Mouse (Mus musculus): Measurements from ENCODE around the gene Igf1. TPM values are rescaled to one million over a fixed set of nuclear protein-coding genes. Genes with fewer than 3 reads are reported as not detected.

The Igf1 gene
- polyA plus RNA-seq, 1 experiment, result 12.0 TPM

DNA sequence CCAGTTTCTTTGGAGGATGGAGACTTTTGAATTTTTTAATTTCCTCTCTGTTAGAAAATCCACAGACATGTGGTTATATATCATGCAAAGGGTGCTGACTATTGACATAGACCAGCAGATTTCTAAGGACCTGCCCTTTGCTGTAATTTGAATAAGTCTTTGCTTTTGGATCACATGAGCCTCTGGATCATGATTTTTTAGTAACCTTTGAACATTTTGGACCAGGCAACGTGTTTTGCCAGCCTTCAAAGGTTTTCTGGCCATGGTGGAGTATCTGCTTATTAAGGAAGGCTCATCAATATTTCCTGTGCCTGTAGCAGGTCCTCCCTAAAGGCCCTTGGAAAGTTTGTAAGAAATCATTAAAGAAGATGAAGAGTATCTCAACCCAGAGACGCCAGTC, 37.3 kb downstream of the Igf1 start:
- no peak for DNase-seq (ENCODE audit: extremely low spot score in 1 of 2, low spot score in 1 of 2)

DNA sequence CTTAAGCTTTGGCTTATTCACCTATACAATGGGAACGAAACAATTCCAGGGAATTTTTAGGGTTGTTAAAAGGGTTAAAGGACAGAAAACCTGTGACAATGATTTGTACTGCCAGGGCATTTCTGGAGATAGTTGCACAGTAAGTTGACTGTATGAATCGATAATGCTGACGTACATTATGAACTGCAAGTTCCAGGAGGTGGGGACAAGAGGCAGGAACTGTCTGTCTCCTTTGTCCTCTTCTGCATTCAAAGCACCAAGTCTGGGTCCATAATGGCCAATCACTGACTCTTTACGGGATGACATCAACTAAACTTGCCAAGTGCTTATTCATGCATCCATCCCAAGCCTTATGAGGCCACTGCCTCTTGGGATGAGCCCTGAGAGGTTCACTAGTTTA, 39.3 kb downstream of the Igf1 start:
- DNase-seq (ENCODE audit: extremely low spot score in 1 of 2, low spot score in 1 of 2), result no peak

DNA sequence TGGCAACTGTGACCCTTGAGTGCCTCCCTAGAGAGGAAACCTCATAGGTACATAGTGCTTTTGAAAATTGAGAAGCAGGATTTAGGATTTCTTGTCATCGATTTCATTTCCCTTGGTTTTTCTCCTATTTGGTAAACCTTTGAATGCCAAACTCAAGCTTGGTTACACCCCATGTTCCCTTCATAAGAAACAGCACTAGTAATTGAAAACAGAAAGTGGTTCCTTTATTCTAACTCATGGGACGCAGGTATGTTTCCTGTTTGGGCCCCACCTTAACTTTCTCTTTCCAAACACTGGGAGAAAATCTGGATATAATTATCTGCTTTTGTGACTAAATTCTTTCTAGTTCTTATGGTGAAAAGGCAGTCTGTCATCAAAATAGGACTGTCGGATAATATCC, 40.8 kb downstream of the Igf1 start:
- no peak for DNase-seq (ENCODE audit: extremely low spot score in 1 of 2, low spot score in 1 of 2)

DNA sequence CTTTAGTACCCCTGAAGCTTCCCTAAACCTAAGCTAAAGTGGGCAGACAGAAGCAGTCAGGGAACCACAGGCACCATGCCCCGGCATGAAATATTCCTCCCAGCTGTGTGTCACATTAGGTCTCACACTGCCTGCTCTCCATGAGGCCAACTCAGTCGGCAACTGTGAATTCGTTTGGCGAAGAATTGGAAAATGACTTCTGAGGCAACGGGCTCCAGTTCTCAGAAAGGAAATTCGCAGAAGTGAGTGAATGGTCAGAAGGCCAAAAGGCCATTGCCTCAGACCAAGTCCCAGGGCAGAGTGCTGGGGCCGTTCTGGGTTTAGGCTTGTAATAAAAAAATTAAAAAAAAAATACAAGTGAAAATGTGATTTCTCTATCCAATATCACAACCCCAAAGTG, 43.9 kb downstream of the Igf1 start:
- no peak for DNase-seq (ENCODE audit: extremely low spot score in 1 of 2, low spot score in 1 of 2)

DNA sequence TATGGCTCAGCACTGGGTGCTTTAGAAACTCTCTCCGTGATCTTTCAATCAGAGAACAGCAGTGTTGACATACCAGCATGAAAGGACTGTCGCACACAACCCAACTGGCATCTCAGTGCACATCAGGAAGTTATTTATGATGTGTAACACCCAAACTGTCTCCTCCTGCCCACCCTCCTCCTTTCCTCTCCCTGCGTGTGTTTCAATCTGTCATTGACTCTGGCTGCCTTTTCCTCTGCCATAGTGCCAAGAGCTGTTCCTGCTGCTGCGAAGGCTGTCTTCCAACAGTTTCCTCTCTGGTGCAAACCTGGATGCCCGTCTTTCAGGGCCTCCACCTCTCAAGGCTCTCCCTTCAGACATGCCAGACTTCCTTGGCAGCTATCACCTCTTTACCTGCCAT, 46.3 kb downstream of the Igf1 start:
- DNase-seq (ENCODE audit: extremely low spot score in 1 of 2, low spot score in 1 of 2), result no peak

DNA sequence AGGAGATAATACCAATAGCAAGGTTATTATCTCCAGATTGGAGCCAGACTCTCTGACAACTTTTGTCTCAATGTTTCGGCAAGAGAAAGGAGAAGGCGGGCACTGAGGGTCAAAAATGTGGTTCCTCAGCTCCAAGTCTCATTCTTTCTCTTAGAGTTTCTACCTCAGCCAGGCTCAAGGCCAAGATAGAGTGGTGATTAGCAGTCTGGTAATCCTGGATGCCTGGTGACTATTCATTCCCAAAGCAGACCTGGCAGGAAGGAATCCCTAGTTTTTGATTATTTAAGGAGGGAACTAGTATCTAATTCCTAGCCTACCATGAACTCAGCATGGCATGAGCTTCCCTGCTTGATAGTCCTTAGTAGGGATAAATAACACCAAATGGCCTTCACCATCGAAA, 47.0 kb downstream of the Igf1 start:
- DNase-seq (ENCODE audit: extremely low spot score in 1 of 2, low spot score in 1 of 2), result no peak

DNA sequence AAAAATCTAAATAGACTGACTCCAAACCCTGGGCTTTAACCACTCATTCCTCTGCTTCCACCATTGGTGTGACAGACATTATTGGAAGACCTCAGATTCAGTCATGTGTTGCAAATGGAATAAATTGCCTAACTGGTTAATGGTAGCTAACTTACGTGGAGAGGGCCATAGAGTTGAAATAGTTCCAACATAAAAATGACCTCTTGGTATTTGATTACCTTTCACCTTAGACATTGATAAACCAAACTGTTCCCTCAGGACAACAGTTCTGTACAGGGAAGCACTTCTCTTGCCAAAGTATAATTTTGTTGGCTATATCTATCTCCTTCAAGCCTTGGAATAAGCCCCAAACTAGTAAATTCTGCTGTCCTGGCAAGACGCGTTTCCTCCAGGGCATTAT, 48.1 kb downstream of the Igf1 start:
- no peak for DNase-seq (ENCODE audit: extremely low spot score in 1 of 2, low spot score in 1 of 2)

DNA sequence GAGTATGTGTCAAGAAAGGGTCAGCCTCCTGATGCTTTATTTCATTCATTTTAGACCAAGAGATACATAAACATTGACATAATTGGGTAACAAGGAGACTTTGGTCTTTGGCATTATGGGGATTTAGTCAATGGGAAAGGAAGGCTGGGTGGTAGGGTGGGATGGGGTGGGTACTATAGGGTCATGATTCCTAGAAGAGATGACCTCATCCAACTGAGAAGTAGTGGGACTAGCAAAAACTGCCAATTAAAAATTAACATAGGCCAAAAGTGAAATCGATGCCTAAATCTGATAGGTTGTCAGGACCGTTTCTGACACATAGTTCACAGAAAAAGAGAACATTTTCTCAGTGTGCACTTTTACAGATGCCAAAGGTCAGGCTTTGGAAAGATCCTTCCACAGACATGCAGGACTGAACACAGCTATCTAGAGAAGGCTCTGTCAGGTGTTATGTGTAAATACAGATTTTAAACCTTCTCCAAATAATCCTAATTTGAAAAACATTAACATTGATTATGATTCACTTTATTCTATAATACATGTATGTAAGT, 48.8 kb downstream of the Igf1 start:
- DNase-seq (ENCODE audit: extremely low spot score in 1 of 2, low spot score in 1 of 2), result no peak

DNA sequence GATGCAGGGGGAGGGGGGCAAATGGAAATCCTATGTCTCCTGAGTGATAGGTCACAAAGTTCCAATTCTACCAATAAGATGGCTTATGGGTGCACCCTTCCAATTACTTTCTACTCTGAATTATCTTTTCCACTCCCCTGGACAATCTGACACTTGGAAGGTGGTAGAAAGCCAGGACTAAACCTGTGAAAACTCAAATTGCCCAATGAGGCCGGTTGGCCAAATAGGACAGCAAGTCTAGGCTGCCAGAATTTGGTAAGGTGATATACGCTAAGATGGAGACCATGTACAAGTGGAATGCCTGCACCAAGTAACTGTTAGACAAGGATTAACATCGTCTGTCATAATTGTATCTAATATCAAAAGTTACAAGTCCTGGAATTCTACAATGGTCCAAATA, 55.8 kb downstream of the Igf1 start:
- no peak for DNase-seq (ENCODE audit: extremely low spot score in 1 of 2, low spot score in 1 of 2)

DNA sequence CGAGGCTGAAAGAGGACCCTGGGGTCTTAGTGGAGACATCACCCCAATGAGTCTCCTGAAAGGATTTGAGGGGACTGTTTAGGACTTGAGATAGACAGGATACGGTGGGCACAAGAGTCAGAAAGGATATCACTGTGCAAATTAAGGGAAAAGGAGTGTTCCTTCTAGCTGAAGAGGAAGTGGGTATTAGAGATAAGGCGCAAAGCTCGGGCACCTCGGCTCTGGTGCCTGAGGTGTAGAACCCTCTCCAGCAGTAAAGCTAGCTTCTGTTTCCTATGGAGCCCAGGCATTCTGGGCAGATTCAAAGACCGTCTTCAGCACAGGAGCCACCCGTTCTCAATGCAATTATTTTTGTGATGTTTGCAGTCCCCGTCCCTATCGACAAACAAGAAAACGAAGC, 56.9 kb downstream of the Igf1 start:
- no peak for DNase-seq (ENCODE audit: extremely low spot score in 1 of 2, low spot score in 1 of 2)

DNA sequence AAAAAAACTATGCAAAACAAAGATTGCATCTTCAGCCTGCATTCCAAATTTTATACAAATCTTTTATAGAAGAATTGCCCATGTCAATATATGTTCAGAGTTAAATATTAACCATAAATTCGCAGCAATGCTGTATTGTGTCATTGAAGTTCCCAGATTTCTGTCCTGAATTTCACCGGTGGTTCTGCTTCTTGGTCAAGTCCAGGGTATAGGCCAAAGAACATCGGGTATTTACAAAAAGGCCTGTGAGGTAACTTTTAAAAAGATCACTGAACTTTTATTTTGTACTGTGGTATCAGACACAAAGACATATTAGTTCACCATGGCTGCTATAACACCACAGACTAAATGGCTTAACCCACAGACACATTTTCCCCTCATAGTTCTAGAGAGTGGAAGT, 57.7 kb downstream of the Igf1 start:
- no peak for DNase-seq (ENCODE audit: extremely low spot score in 1 of 2, low spot score in 1 of 2)

DNA sequence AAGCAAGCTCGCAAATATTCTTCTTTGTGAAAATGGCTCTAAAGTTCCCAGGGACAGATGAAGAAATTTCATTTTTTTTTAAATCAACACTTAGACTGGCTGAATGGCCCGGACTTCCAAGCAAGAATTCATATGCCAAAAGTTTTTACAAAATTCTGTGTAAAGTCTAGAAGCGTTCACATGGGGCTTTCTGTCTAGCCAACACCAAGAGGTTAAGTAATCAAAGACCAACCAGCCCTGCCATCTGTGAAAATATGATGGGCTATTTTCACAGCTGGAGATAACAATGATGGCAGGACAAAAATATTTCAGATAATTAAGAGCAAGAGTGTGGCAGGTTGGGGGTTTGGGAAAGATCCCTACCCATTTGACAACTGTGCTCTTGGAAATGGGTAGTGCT, 64.2 kb downstream of the Igf1 start:
- no peak for DNase-seq (ENCODE audit: extremely low spot score in 1 of 2, low spot score in 1 of 2)

DNA sequence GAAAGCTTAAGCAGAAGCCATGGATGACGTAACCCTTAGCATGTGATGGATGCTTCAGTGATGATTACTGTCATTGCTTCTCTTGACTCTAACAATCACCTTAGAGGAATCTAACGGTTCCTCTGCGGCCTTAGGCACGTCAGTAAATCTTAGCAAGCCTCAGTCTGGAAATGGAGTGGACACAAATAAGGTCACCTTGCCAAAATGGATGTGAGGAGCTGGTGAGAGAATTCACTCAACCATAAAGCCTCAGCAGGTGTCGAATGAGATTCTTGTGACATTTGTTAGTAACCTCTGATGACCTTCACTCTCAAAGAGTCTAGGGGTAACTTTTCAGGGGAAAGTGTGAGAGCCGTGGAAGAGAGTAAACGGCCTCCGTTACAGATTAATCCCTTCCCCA, 68.5 kb downstream of the Igf1 start:
- DNase-seq (ENCODE audit: extremely low spot score in 1 of 2, low spot score in 1 of 2), result no peak

DNA sequence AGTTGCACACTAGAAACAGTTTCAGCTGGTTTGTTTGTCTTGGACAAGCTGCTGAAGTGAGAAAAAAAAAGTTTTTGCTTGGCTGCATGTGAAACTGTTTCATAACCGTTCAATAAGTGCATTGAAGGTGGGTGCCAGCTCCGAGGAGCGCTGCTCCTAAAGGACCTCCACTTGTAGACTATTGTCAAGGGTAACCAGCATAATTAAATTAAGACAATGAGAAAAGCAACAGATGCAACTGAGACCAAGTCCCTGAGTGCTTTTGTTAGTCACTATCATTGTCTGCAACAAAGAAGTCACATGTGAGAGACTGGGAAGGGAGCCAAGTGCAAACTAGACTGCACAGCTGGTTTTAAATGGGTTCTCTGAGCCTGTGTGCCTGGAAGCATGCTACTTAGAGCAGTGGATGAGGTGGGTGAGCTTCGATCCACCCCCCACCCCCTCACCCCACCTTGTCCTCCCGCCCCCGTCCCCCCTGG, 69.1 kb downstream of the Igf1 start:
- peak; percentile 53 to 79 for DNase-seq (ENCODE audit: extremely low spot score in 1 of 2, low spot score in 1 of 2)

DNA sequence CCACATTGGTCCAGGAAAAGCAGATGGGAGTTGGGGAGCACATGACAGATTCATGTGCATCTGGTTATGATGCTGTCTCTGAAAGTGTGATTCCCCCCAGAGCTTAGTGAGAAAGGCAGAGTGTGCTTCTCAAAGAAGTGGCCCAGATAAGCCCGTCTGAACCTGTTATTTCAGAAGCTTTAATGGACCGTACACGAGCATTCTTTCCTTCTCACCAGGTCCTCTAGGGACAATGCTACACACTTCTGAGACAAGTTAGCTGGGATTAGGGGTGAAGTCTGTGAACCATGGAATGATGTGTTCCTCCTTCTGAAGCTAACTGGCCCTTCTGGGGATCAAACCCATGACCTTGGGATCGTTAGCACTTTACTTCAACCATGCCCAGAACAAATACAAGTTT, 90.1 kb downstream of the Igf1 start:
- no peak for DNase-seq (ENCODE audit: extremely low spot score in 1 of 2, low spot score in 1 of 2)

DNA sequence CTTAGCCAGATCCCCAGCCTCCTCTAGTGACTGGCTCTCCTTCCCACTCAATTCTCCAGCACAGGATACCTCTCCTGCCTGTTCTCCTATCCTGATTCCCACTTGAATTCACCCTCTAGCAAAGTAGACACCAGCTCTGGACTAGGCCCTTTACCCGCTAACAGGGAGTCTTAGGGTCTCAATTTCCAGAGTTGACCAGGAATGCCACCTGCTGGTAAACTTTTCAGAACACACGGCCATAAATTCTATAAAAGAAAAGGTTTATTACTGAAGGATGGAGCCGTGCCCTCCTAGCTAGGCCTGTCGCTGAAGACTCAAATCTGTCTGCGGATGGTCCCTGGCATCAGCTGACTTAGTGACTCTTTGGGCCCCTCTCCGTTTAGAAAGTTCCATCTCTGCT, 113.5 kb downstream of the Igf1 start:
- DNase-seq (ENCODE audit: extremely low spot score in 1 of 2, low spot score in 1 of 2), result peak in 1 of 2 experiments; percentile 36

DNA sequence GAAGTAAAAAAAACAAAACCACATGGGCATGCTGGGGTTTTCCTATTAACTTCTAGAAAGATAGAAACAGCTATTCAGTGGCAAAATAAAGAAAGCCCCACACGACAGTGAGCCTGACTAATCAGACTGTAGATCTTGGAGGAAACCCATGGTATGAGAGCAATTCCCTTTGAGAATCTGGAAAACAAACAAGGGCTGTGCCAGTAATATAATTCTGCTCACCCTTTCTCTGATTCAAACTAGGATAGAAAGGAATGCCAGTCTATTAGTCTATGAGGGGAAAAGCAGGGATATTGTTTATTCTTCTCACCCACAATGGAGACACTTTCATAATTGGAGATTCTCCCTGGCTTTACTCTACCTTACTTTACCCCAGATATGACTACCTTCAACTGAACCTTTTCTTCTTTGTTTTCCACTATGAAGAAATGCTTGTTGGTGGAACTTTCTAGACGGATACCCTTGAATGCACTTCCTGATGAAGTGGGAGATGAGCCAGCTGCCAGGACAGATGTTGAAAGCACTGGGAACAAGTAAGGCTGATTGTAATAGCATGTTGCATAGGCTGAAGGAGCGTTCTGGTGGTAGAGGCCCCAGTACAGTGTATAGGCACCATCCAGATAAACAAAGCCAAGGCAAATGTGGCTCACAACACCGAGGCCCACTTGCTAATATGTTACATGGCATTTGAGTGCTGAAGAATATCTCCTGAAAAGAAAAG, 116.0 kb downstream of the Igf1 start:
- no peak for DNase-seq (ENCODE audit: extremely low spot score in 1 of 2, low spot score in 1 of 2)

DNA sequence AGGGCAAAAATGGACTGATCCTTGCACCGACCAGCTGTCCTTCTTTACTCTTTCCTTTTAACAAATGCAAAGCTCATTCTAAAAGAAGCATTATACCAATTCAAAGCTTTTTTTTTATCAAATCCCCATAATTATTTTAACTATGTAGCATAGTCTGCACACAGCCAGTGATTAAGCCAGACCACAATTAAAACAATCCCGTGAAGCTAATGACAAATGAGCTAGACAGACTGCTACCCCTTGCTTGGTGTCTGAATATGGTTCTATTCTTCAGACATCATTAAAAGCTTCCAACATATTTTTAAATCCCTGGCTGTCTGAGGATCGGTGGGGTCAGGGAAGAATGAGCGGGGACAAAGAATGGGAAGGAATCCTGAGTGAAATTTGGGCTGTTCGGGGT, 127.3 kb downstream of the Igf1 start:
- no peak for DNase-seq (ENCODE audit: extremely low spot score in 1 of 2, low spot score in 1 of 2)

DNA sequence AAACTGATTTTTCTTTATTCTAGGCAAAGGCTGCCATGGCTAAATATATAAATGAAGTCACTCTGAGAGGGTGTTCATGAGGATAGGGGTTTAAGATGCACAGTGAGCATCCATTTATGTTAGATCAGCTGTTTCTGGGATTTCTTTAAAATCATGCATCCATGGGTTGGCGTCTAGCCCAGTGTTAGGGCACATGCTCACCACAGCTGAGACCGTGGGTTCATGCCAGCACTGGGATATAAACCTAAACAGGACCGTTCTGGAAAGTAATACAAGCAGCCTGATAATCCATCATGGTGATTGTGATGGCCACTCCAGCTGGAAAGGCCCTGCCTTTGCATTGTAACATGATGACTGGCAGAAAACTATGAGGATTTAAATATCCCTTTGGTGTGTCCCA, 128.1 kb downstream of the Igf1 start:
- DNase-seq (ENCODE audit: extremely low spot score in 1 of 2, low spot score in 1 of 2), result no peak

Data from frontal cortex, adult 2 months (tissue).